Mouse (Mus musculus): Measurements from ENCODE around the gene Tollip. TPM values are rescaled to one million over a fixed set of nuclear protein-coding genes. Genes with fewer than 3 reads are reported as not detected.

Tollip gene
- polyA plus RNA-seq, 1 experiment from 2014 or later = 53.5 TPM

DNA sequence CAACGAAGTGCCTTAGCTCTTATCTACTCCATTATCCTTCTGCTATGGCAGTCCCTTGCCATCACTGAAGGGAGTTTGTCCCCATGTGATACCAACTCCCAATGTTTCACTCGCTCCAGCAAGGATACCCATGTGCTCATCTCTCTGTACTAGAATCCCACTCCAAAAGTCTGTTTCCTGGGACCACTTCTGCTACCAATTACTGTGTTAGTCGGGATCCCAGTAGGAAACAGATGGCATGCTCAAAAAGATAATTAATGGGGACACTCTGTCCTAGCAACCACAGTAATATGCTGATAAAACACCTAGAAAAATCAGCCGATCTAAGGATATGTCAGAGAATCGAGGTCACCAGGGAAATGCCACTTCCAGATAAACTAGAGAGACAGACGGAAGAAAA is 9.7 kb downstream of the Tollip start:
- 78% methylated on average over 6 of the region's 6 CpGs for WGBS
- Histone ChIP-seq H3K4me1 (replicated peaks; ENCODE audit: control insufficient read depth, insufficient read depth, low read length) (no peaks in the 10 kb centered on the region; the same call in 1 of the 2 replicates), H3K27me3 (ENCODE audit: control insufficient read depth, insufficient read depth, low read length) (peaks cover 3% of the 10 kb centered on the region; the same call in 1 of the 2 replicates), H3K4me2 (replicated peaks; ENCODE audit: low read depth, low read length) (no peak overlapping the region), H3K36me3 (ENCODE audit: control insufficient read depth, insufficient read depth, low read length) (no peaks in the 10 kb centered on the region), H3K9me3 (ENCODE audit: control insufficient read depth, low read length) (no peaks in the 10 kb centered on the region), H3K9ac (ENCODE audit: low read depth, low read length) (no peak overlapping the region), H3K27ac (ENCODE audit: low read depth, low read length) (no peak overlapping the region), H3K4me3 (ENCODE audit: low read depth, low read length) (no peak overlapping the region)
- DNase-seq (ENCODE audit: low spot score) = no peak
- ATAC-seq (ENCODE audit: low FRiP score) = no peak

DNA sequence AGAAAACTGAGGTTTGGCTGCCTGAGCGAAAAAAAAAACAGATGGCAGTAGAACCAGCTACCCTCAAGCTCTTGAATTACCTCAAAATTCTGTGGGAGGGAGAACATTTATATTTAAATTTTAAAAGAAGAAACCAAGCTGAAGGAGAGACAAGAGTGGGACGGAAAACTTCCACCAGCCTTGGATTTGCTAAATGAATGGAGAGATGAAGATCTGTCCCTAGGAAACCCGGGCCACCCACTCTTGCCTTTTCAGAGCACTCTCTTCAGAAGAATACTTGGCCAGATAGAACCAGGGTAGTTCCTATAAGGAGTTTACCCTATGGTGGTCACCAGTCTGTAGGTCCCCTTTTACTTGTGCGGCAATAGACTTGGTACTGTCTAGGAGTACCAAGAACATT is 15.5 kb downstream of the Tollip start:
- Histone ChIP-seq H3K9ac (ENCODE audit: low read depth, low read length) (peak overlapping the region; percentile 90), H3K36me3 (ENCODE audit: control insufficient read depth, insufficient read depth, low read length) (no peaks in the 10 kb centered on the region), H3K4me1 (replicated peaks; ENCODE audit: control insufficient read depth, insufficient read depth, low read length) (peaks cover 3% of the 10 kb centered on the region; the same call in 1 of the 2 replicates), H3K27me3 (ENCODE audit: control insufficient read depth, insufficient read depth, low read length) (peaks cover 3% of the 10 kb centered on the region; the same call in 1 of the 2 replicates), H3K27ac (ENCODE audit: low read depth, low read length) (peak overlapping the region; percentile 36; the same call in 1 of the 2 replicates), H3K4me2 (replicated peaks; ENCODE audit: low read depth, low read length) (peak overlapping the region; percentile 49), H3K9me3 (ENCODE audit: control insufficient read depth, low read length) (no peaks in the 10 kb centered on the region), H3K4me3 (ENCODE audit: low read depth, low read length) (peak overlapping the region; percentile 88)
- ATAC-seq (ENCODE audit: low FRiP score) (no peak), DNase-seq (ENCODE audit: low spot score) (no peak)
- WGBS = 66% methylated on average over 4 of the region's 4 CpGs

DNA sequence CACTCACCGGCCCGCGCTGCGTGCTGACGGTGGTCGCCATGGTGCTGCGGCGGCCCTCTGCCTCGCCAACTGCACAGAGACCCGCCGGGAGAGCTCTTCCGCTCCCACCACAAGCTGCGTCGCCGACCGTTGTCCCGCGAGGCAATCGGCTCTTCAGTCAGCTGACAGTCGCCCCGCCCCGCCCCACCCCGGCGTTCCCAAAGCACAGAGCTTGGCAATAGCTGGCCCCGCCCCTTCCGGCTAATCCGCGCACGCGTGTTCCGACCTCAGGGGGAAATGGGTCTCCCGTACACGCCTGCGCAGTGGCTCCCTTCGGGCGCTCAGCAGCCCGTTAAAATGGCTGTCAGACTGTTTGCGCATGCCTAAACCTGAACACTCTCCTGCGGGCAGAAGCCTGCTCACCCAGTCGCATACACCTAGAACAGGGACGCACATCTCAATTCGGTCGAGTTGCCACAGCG is 16.0 kb downstream of the Tollip start:
- WGBS = 0% methylated on average over 36 of the region's 44 CpGs

DNA sequence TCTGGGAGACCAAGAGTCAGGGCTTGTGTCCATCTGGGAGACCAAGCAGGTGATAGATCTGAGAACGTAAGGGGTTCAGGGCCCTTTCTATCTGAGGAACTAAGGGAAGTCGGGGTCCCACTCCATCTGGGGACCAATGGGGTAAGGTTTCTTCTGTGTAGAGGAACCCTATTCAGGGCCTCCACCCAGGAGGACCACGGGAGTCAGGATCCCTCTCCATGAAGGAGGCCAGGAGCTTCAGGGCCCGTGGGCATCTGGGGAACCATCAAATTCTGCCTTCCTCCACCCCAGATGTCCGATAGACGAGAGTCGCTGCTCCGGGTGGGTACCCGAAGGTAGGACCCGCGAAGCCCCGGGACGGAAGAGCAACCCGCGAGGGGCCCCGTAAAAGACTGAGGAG is 16.5 kb downstream of the Tollip start:
- Histone ChIP-seq H3K9me3 (ENCODE audit: control insufficient read depth, low read length) (no peaks in the 10 kb centered on the region), H3K9ac (ENCODE audit: low read depth, low read length) (peak overlapping the region; percentile 90), H3K4me3 (ENCODE audit: low read depth, low read length) (peak overlapping the region; percentile 88), H3K4me1 (replicated peaks; ENCODE audit: control insufficient read depth, insufficient read depth, low read length) (peaks cover 3% of the 10 kb centered on the region; the same call in 1 of the 2 replicates), H3K27ac (ENCODE audit: low read depth, low read length) (peak overlapping the region; percentile 78), H3K4me2 (replicated peaks; ENCODE audit: low read depth, low read length) (peak overlapping the region; percentile 88), H3K27me3 (ENCODE audit: control insufficient read depth, insufficient read depth, low read length) (peaks cover 3% of the 10 kb centered on the region; the same call in 1 of the 2 replicates), H3K36me3 (ENCODE audit: control insufficient read depth, insufficient read depth, low read length) (no peaks in the 10 kb centered on the region)
- 1% methylated on average over 16 of the region's 16 CpGs for WGBS
- peak; percentile 55; the same call in 1 of the 2 replicates for ATAC-seq (ENCODE audit: low FRiP score)
- DNase-seq (ENCODE audit: low spot score) = no peak

More for the DNA sequence above, 16.0 kb downstream of the Tollip start:
- H3K9ac ChIP-seq (ENCODE audit: low read depth, low read length) = peak overlapping the region; percentile 90
- peaks cover 3% of the 10 kb centered on the region; the same call in 1 of the 2 replicates for H3K4me1 ChIP-seq (replicated peaks; ENCODE audit: control insufficient read depth, insufficient read depth, low read length)
- peak overlapping the region; percentile 88 for H3K4me3 ChIP-seq (ENCODE audit: low read depth, low read length)
- H3K27me3 ChIP-seq (ENCODE audit: control insufficient read depth, insufficient read depth, low read length) = peaks cover 3% of the 10 kb centered on the region; the same call in 1 of the 2 replicates
- no peaks in the 10 kb centered on the region for H3K36me3 ChIP-seq (ENCODE audit: control insufficient read depth, insufficient read depth, low read length)
- H3K4me2 ChIP-seq (replicated peaks; ENCODE audit: low read depth, low read length) = peak overlapping the region; percentile 88
- DNase-seq (ENCODE audit: low spot score) (peak; percentile 100), ATAC-seq (ENCODE audit: low FRiP score) (peak; percentile 96)
- H3K9me3 ChIP-seq (ENCODE audit: control insufficient read depth, low read length) = no peaks in the 10 kb centered on the region
- peak overlapping the region; percentile 78 for H3K27ac ChIP-seq (ENCODE audit: low read depth, low read length)

DNA sequence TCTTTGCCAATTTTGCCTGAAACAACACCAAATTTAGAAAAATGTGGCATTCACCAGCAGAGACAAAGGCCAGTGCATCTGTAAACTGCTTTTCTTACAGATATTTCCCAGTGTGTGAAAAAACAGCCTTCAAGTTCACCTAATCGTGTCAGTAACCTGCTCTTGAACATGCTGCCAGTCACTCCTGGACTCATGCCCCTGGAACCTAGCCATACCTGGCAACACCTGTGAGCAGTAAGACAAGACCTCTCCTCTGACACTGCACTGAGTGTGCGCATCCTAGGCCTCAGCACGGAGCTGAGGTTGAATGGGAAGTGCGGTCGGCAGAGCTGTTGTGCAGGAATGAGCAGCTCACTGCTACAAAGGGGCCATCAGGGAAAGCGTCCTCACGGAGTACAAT is 26.2 kb downstream of the Tollip start:
- no peaks in the 10 kb centered on the region for H3K4me1 ChIP-seq (replicated peaks; ENCODE audit: control insufficient read depth, insufficient read depth, low read length)
- DNase-seq (ENCODE audit: low spot score) (no peak), ATAC-seq (ENCODE audit: low FRiP score) (no peak)
- H3K4me2 ChIP-seq (replicated peaks; ENCODE audit: low read depth, low read length) = no peak overlapping the region
- no peak overlapping the region for H3K27ac ChIP-seq (ENCODE audit: low read depth, low read length)
- no peak overlapping the region for H3K9ac ChIP-seq (ENCODE audit: low read depth, low read length)
- peaks cover 10% of the 10 kb centered on the region for H3K36me3 ChIP-seq (ENCODE audit: control insufficient read depth, insufficient read depth, low read length)
- H3K27me3 ChIP-seq (ENCODE audit: control insufficient read depth, insufficient read depth, low read length) = no peaks in the 10 kb centered on the region
- 94% methylated on average over 7 of the region's 7 CpGs for WGBS
- H3K4me3 ChIP-seq (ENCODE audit: low read depth, low read length) = no peak overlapping the region
- H3K9me3 ChIP-seq (ENCODE audit: control insufficient read depth, low read length) = no peaks in the 10 kb centered on the region

DNA sequence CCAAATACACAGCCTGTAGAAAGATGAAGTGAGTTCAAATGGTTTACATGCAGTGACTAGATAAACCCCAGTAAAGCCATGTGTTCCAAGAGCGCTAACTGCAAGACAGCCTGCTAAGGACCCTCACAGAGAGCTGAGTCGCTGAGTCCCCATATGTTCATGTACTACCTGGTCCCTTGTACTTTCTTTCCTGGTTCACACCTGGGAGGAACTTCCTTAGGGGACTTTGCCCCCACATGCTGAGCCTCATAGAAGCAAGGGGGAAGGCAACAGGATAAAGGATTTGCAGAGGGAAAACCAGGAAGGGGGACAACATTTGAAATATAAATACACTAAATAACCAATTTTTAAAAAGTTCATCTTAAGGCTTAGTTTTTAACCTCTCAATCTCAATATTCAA is 39.5 kb downstream of the Tollip start:
- 0 out of 2 replicates have a peak, but pooled peaks cover 2% of the 10 kb centered on the region for H3K36me3 ChIP-seq (ENCODE audit: control insufficient read depth, insufficient read depth, low read length)
- WGBS = 86% methylated on average over 2 of the region's 2 CpGs

DNA sequence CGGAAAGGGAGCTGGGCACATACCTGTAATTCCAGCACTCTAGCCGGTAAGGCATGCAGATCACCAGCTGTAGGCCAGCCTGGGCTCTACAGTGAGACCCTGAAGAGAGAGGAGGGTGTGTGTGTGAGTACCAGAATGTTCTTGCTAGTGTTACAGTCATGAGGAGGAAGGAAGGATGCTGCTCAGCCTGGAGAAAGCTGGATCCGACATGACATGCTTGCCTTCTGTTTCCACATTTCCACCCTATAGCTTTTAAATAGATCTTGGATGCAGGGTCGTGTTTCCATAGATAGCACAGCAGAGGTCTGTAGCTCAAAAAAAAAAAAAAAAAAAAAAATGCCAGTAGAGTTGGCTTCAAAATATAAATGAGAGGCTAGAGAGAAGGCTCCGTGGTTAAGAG is 43.4 kb downstream of the Tollip start:
- no peak overlapping the region for H3K4me3 ChIP-seq (ENCODE audit: low read depth, low read length)

More for the DNA sequence above, 39.5 kb downstream of the Tollip start:
- Histone ChIP-seq H3K9ac (ENCODE audit: low read depth, low read length) (no peak overlapping the region), H3K4me1 (replicated peaks; ENCODE audit: control insufficient read depth, insufficient read depth, low read length) (no peaks in the 10 kb centered on the region), H3K9me3 (ENCODE audit: control insufficient read depth, low read length) (no peaks in the 10 kb centered on the region), H3K27ac (ENCODE audit: low read depth, low read length) (no peak overlapping the region), H3K27me3 (ENCODE audit: control insufficient read depth, insufficient read depth, low read length) (no peaks in the 10 kb centered on the region), H3K4me3 (ENCODE audit: low read depth, low read length) (no peak overlapping the region), H3K4me2 (replicated peaks; ENCODE audit: low read depth, low read length) (no peak overlapping the region)
- DNase-seq (ENCODE audit: low spot score) (no peak), ATAC-seq (ENCODE audit: low FRiP score) (no peak)

DNA sequence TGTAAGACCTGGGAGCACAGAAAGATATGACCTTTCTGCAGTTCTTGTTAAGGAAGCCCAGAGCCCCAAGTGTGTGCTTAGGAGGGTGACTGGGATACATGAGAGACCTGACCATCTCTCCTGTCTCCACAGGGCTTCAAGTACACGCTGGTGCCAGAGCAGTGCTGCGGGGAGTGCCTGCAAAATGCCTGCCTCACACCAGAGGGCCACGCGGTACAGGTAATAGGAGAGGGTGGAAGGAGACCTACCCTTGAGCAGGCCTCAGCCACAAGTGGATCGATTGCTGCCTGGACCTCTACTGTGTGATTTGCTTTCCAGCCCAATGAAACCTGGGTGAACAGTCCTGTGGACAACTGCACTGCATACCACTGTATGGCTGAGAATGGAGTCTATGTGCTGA is 47.8 kb downstream of the Tollip start:
- no peaks in the 10 kb centered on the region for H3K9me3 ChIP-seq (ENCODE audit: control insufficient read depth, low read length)
- ATAC-seq (ENCODE audit: low FRiP score) = no peak
- no peak overlapping the region for H3K9ac ChIP-seq (ENCODE audit: low read depth, low read length)
- no peak overlapping the region for H3K27ac ChIP-seq (ENCODE audit: low read depth, low read length)
- 83% methylated on average over 5 of the region's 5 CpGs for WGBS
- H3K4me3 ChIP-seq (ENCODE audit: low read depth, low read length) = no peak overlapping the region
- no peaks in the 10 kb centered on the region for H3K4me1 ChIP-seq (replicated peaks; ENCODE audit: control insufficient read depth, insufficient read depth, low read length)
- H3K4me2 ChIP-seq (replicated peaks; ENCODE audit: low read depth, low read length) = no peak overlapping the region
- H3K36me3 ChIP-seq (ENCODE audit: control insufficient read depth, insufficient read depth, low read length) = no peaks in the 10 kb centered on the region; the same call in 1 of the 2 replicates
- no peaks in the 10 kb centered on the region for H3K27me3 ChIP-seq (ENCODE audit: control insufficient read depth, insufficient read depth, low read length)
- DNase-seq (ENCODE audit: low spot score) = no peak

More for the DNA sequence above, 43.4 kb downstream of the Tollip start:
- ATAC-seq (ENCODE audit: low FRiP score) (no peak), DNase-seq (ENCODE audit: low spot score) (no peak)
- H3K36me3 ChIP-seq (ENCODE audit: control insufficient read depth, insufficient read depth, low read length) = peaks cover 2% of the 10 kb centered on the region; the same call in 1 of the 2 replicates
- no peak overlapping the region for H3K4me2 ChIP-seq (replicated peaks; ENCODE audit: low read depth, low read length)
- H3K27me3 ChIP-seq (ENCODE audit: control insufficient read depth, insufficient read depth, low read length) = no peaks in the 10 kb centered on the region
- no peaks in the 10 kb centered on the region for H3K4me1 ChIP-seq (replicated peaks; ENCODE audit: control insufficient read depth, insufficient read depth, low read length)
- no peaks in the 10 kb centered on the region for H3K9me3 ChIP-seq (ENCODE audit: control insufficient read depth, low read length)
- WGBS = 92% methylated on average over 5 of the region's 5 CpGs
- H3K9ac ChIP-seq (ENCODE audit: low read depth, low read length) = no peak overlapping the region
- H3K27ac ChIP-seq (ENCODE audit: low read depth, low read length) = no peak overlapping the region

DNA sequence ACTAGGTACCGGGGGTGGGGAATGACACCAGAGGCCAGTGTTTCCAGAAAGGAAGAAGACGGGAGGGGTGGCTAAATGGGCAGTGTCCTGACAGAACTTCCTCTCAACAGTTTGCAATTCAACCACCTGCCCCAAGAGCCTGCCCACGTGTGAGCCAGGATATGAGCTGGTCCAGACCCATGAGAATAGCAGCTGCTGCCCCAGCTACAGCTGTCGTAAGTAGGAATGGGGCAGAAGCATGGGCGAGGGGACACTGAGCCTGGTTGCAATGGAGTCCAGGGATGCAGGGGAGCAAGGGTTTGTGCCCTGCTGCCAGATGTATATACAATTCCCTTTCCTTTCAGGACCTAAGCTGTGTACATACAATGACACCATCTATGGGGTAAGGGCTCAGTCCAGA is 48.7 kb downstream of the Tollip start:
- Histone ChIP-seq H3K27me3 (ENCODE audit: control insufficient read depth, insufficient read depth, low read length) (no peaks in the 10 kb centered on the region), H3K27ac (ENCODE audit: low read depth, low read length) (no peak overlapping the region), H3K4me1 (replicated peaks; ENCODE audit: control insufficient read depth, insufficient read depth, low read length) (no peaks in the 10 kb centered on the region), H3K4me2 (replicated peaks; ENCODE audit: low read depth, low read length) (no peak overlapping the region), H3K9me3 (ENCODE audit: control insufficient read depth, low read length) (no peaks in the 10 kb centered on the region), H3K9ac (ENCODE audit: low read depth, low read length) (no peak overlapping the region), H3K4me3 (ENCODE audit: low read depth, low read length) (no peak overlapping the region), H3K36me3 (ENCODE audit: control insufficient read depth, insufficient read depth, low read length) (no peaks in the 10 kb centered on the region; the same call in 1 of the 2 replicates)
- ATAC-seq (ENCODE audit: low FRiP score) (no peak), DNase-seq (ENCODE audit: low spot score) (no peak)
- 82% methylated on average over 5 of the region's 5 CpGs for whole genome bisulfite sequencing
